Mouse (Mus musculus) MEL-GATA-1-ER (cell line): ENCODE results near the gene Mtx1.
A peak's percentile ranks its signal among the peaks of the same experiment; 100 is the strongest.
"Not testable (repeated sequence)": the region's sequence is repeated elsewhere in the genome, so short reads cannot be mapped to it uniquely, and the experiment has no call there.

Source experiments
- DNase-seq: peaks from one replicate; pipeline ENCODE4 v3.0.0-alpha.2; 2012; ENCODE audit warnings: low read depth; ENCODE audit errors: extremely low read depth

Mtx1 gene

DNA sequence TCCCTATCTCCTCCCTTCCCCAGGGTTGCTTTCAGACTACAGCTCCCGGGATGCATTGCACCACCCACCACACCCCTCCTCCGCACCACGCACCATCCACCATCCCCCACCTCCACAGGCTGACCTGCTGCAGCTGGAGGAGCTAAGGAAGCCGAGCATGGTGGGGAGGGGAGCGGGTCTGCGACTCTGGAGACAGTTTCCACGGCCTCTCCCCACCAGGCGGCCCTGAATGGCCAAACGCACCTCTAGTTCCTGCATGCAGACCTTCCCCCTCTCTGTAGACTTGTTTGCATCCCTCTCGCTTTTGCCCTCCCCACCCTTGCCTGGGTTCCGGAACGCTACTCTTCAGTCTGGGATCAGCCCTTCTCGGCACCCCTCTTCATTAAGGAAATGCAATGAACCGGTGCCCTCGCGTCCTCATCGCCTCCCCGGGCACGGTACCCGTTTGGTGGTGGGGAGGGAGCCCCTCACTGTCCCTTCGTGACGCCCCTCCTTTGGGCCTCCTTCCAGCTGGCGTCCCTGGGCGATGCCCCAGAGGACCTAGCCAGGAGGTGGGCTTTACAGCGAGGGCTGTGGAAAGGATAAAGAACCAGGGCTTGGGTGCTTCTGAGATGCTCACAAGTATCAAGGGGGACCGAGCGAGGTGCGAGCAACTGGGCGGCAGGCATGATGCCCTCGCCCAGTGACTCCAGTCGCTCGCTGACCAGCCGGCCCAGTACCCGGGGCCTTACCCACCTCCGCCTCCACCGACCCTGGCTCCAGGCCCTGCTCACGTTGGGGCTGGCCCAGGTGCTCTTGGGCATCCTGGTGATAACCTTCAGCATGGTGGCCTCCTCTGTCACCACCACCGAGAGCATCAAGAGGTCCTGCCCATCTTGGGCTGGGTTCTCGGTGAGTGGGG, 43.6 kb downstream of the Mtx1 start, which contains the start of gene Fam189b:
Gene Fam189b, plus strand, starts transcription at position 86 of the 901 bp plus-strand sequence.
- DNase-seq: no peak

DNA sequence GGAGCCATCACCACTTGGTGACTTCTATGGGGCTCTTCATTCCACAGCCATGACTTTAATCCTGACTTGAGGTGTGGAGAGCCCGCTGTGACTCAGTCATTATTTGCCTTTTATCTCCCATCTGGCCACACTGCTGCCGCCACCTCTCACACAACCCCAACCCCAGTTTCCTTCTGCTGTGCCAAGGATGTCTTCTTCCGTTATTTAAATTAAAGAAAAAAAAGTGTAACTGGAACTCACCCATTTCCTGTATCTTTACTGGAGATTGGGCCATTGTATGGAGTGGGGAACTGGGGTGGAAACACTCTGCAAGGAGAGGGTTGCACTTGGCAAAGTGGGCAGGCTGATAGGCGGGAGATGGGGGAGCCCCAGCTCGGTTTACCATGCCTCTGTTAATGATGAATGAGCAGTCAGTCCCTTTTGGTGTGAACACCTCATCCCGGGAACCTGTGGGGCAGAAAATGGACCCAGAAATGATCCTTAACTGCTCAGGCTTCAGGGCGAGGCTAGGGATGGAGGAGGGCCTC, 44.3 kb downstream of the Mtx1 start:
- peak; percentile 87 for DNase-seq

- no peak for DNase-seq
Measured at GRCm38 (mm10) chr3:89181749-89182500, 45.0 kb downstream of the Mtx1 start.

- no peak for DNase-seq
Measured at GRCm38 (mm10) chr3:89179056-89179455, 47.8 kb downstream of the Mtx1 start.

GRCm38 (mm10) chr3:89178107-89178385, 48.8 kb downstream of the Mtx1 start:
- no peak for DNase-seq

GRCm38 (mm10) chr3:89177242-89178106, 49.4 kb downstream of the Mtx1 start, which contains the start of gene Scamp3:
Gene Scamp3, plus strand, starts transcription at chr3:89177473.
- peak; percentile 99 for DNase-seq

- DNase-seq: no peak
Measured at GRCm38 (mm10) chr3:89176421-89176820, 50.5 kb downstream of the Mtx1 start.

GRCm38 (mm10) chr3:89175544-89175943, 51.3 kb downstream of the Mtx1 start:
- no peak for DNase-seq

GRCm38 (mm10) chr3:89174844-89175243, 52.0 kb downstream of the Mtx1 start:
- DNase-seq: no peak

GRCm38 (mm10) chr3:89166945-89167344, 59.9 kb downstream of the Mtx1 start:
- DNase-seq: no peak

- DNase-seq: peak; percentile 33
Measured at GRCm38 (mm10) chr3:89165268-89165870, 61.5 kb downstream of the Mtx1 start.

DNA sequence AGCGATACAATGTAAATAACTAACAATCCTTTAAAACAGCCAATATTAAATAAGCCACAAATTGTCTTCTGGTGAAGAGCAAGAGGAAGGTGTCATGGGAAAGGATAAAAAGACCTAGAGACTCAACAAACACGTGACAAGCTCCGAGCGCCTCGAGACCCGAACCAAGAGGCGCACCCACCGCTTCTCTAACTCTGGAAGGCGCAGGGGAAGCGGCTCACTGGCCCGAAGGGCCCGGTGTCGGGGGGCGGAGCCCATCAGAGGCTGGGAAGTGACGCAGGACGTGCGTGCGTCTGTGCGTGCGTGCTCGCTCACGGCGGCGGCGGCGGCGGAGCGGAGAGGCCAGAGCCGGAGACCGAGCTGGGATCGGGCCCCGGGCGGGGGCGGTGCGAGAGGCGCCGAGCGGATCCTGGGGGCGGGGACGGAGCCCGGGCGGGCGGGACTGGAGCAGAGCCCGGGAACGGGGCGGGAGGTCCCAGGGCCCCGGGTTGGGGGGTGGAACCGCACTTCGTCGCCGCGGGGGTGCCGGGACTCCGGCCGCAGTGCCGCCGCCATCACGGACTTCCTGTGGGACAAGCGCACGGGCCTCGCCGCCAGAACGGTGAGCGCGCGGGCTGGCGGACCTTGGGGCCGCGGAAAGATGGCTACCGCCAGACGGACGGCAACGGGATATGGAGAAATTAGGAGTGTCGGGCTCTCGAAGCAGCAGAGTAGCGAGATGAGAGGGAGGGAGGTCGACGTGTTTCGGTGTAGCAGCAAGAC, 62.2 kb downstream of the Mtx1 start, which contains the start of gene Clk2:
Gene Clk2, plus strand, starts transcription at position 290 of the 762 bp plus-strand sequence.
- DNase-seq: peak; percentile 92

DNA sequence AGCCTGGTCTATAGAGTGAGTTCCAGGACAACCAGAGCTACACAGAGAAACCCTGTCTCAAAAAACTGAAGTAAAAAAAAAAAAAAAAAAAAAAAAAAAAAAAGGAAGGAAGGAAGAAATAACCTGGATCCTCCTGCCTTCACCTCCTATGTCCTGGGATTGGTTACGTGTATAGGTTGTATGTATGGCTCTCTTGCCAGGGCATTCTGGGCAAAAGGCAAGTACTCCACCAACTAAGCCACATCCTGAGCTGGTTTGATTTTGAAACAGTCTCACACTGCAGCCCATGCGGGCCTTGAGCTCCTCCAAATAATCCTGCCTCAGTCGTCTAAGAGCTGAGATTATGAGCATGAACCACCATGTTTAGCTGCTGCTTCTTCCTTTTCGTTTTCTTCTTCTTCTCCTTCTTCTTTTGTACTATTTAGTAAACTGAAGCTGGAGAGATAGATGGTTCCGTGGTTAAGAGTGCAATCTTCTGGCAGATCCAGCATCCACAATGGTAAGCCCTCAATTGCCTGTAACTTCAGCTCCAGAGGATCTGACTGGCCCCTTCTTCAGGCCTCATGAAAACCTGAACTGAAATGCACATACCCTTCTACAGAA, 63.1 kb downstream of the Mtx1 start:
- DNase-seq: peak; percentile 39

- DNase-seq: no peak
Measured at GRCm38 (mm10) chr3:89163123-89163522, 63.8 kb downstream of the Mtx1 start.

DNA sequence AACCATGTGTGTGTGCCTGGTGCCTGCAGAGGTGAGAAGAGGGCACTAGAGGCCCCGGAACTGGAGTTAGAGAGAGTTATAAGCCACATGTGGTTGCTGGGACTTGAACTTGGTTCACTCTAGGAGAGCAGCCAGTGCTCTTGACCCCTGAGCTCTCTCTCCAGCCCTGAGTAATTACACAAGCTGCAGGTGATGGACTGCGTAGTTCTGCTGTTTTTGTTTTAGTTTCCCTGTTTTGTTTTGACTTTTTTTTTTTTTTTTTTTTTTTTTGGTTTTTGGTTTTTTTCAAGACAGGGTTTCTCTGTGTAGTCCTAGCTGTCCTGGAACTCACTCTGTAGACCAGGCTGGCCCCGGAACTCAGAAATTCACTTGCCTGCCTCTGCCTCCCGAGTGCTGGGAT, 65.1 kb downstream of the Mtx1 start:
- no peak for DNase-seq

DNA sequence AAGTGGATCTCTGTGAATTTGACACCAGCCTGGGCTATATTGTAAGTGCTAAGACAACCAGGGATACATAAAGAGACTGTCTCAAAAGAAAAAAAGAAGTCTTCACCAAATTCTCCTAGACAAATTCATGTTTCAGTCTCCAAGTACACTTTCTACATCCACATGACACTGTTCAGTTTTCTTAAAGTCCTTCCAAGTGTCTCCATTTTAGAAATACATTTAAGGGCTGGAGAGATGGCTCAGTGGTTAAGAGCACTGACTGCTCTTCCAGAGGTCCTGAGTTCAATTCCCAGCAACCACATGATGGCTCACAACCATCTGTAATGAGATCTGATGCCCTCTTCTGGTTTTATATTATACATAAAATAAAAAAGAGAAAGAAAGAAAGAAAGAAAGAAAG, 65.7 kb downstream of the Mtx1 start:
- not testable (repeated sequence) for DNase-seq

GRCm38 (mm10) chr3:89159616-89160344, 67.1 kb downstream of the Mtx1 start, which contains the start of gene Hcn3:
Gene Hcn3, minus strand, starts transcription at chr3:89160196.
- peak; percentile 43 for DNase-seq

DNA sequence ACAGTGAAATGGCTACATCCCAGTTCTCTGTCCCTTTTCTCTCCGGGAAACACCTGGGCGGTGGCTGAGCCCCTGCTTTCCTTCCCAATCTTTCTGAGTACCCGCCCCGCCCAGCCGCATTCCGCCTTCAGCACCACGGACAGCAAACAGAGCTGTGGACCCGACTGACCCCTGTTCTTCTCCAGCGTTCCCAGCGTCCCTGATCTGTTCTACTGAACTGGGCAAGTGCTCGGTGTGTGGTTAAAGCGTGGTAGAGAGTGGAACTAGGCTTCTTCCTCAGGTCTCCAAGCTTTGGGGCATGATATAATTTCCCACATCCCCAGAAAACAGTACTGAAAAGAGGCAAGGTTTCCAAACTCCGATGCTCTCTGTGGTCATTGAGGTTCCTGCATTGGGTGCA, 67.7 kb downstream of the Mtx1 start:
- DNase-seq: peak; percentile 42
